Mouse (Mus musculus) monocyte, adult 5-6 weeks (primary cell): ENCODE results near the gene Rap1gap. TPM values are rescaled to one million over a fixed set of nuclear protein-coding genes. Genes with fewer than 3 reads are reported as not detected.

Experiments used
- ATAC-seq: fragments of 153-309, 156-312 bp; replicated peaks from 2 replicates; pipeline ENCODE4 v1.8.0; 2017; ENCODE audit warnings: mild to moderate bottlenecking; ENCODE audit not compliant: low TSS enrichment, insufficient number of reproducible peaks, severe bottlenecking, poor library complexity, low FRiP score
- total RNA-seq: library from RNA; stranded (forward); fragments of 200-1000, 200-491, 200-594 nt; gene quantifications from 3 replicates; pipeline ENCODE4 v1.2.3, GENCODE M21; 2017

Rap1gap gene
- total RNA-seq, 1 experiment from 2014 or later = 2.3 TPM

GRCm38 (mm10) chr4:137752471-137752870 is 87.9 kb downstream of the Rap1gap start:
- no peak for ATAC-seq

DNA sequence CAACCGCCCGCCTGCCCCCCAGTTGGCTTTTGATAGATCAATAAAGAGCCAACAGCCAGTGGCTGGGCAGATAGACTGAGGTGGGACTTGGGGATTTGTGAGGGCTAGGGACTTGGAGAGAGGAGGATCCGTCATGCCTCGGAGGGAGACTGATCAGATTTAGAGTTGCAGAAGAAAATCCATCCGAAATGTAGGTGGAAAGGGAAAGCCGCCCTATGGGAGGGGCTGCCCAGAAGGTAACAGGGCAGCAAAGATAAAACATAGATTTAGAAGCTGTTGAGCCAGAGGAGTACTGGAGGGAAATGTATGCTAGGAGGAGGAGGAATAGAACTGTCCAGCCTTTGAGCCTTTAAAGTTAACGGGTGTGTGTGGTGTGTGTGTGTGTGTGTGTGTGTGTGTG is 88.7 kb downstream of the Rap1gap start:
- ATAC-seq = no peak

DNA sequence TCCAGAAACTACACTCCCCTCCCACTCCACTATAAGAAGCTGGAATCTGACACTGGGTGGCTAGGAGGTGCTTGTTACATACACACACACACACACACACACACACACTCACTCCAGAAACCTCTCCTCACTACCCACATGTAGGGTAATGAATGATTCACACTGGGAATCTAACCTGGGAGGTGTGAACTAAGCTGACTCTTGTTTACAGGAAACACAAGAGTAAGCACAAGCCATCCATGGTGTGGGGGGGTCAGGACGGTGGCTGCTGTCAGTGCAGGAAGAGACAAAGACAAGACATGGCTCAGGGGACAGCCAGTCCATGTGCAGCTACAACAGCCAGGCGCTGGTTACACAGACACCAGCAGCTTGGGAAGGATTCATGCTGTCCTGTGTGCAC is 89.9 kb downstream of the Rap1gap start:
- no peak for ATAC-seq

DNA sequence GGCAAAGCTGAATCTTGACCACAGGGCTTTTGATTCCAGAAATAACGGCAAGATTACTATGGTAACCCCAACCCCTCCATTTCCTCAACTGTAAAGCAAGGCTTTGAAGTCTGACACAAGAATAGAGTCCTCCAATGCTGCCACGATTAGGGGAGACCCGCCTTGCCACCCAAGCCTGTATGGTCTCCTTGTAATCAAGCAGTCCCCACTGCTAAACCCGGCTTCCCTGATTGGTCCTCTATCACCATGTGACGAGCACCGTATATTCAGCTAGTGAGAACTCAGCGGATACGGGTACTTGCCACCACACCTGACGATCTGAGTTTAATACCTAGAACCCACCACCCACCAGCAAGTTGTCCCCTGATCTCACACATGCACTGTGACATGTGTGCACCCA is 98.4 kb downstream of the Rap1gap start:
- ATAC-seq = no peak

DNA sequence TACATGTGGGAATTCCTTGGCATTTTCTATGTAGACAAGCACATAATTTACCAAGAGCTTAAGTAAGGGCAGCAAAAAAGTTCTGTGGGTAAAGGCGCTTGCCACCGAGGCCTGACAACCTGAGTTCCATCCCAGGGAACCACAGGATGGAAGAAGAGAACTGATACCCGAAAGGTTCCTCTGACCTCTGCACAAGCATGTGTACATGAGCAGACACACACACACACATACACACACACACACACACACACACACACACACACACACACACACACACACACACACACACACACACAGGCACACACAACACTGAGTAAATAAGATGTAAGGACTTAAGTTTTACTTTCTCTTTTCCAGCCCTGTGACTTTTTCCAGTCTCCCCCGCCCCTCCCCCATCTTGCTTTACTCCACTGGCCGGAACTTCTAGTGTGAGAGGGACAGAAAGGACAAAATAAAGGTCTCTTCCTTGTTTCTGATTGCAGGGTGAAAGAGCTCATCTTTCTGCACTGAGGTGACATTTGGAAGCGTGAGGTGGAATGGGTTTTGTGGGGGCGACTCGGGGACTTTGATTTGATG is 99.5 kb downstream of the Rap1gap start:
- no peak for ATAC-seq

GRCm38 (mm10) chr4:137764621-137765020 is 100.1 kb downstream of the Rap1gap start:
- ATAC-seq = no peak

DNA sequence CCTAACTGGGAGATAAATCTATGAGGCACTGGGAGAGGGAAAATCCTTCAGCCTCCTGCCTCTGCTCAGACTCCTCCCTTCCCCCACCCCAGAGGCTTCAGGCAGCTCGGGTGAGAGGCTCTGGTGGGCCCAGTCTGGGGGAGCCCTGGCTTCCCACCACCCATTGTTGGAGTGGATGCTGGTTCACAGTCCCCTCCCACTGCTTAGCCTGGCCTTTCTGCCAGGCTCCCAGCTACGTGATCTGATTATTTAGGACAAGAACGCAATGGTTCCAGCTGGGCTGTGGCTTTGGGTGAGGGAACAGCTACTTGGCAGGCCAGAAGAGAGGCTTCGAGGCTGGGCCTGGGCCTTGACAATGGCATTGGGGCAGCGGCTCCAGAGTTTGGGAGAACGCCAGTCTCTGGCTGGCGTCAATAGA is 101.0 kb downstream of the Rap1gap start:
- ATAC-seq = no peak

DNA sequence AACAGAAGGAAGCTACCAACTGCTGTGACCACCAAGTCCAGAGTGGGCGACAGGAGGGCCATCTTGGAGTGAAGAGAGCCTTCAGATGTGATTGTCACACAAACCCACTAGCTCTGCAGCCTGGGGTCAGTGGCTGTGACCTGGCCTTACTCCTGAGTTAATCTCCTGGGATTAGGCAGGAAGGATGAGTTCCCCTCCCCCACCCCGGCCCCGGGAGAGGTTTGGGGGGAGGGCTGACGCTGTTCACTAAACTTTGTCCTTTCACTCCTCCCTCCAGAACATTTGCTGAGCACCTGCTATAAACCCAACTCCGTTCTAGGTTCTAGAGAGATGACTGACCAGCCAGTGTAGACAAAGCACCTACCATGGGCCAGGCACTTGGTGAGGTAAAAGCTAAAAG is 101.8 kb downstream of the Rap1gap start:
- no peak for ATAC-seq

DNA sequence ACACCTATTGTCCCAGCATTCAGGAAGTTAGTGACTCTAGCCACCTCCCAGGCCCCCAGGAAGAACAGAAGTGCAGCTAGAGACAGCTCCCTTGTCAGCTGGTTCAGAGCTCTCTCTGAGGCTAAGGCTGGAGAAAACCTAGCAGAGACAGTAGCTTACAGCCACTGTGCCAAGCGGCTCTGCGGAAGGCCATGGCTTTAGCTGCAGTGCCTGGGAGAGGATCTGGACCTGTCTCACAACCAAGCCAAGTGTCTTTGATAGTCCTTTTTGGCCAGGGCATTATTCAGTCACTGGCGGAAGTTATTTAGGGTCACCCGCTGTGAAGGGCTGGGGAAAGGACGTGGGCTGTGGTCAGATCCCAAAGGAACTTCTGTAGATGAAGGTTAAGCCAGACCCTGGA is 103.9 kb downstream of the Rap1gap start:
- no peak for ATAC-seq

- no peak for ATAC-seq
Observed at GRCm38 (mm10) chr4:137768831-137769230, 104.3 kb downstream of the Rap1gap start.

- no peak for ATAC-seq
Observed at GRCm38 (mm10) chr4:137769635-137770034, 105.1 kb downstream of the Rap1gap start.

- no peak for ATAC-seq
Observed at GRCm38 (mm10) chr4:137770901-137771612, 106.5 kb downstream of the Rap1gap start.

- no peak for ATAC-seq
Observed at GRCm38 (mm10) chr4:137771749-137772148, 107.2 kb downstream of the Rap1gap start.

DNA sequence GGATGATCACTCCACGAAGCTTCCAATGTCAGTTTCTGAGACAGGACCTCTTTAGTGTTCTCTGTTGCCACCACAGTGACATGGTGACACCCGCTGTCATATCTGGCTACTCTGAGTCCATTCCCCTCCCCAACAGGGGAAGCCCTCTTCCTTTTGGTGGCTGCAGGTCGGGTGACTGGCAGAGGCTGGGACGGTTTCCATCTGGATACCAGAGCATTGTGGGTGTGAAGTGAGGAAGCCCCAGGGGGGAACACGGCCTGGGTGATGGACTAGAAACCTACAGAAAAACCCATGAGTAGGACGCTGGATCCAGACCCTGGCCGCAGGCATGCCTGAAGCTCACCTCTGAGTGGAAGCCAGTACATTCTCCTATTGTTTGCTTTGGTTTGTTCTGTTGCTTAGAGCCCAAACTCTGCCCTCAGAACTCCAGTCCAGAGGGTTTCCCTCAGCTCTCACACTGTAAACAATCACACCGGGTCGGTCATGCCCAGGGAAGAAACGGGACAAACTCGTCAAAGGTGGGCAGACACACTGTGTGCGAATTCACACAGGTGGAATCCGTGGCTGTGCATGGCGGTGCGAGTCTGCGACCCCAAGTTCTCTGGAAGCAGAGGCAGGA is 108.0 kb downstream of the Rap1gap start:
- ATAC-seq = no peak

DNA sequence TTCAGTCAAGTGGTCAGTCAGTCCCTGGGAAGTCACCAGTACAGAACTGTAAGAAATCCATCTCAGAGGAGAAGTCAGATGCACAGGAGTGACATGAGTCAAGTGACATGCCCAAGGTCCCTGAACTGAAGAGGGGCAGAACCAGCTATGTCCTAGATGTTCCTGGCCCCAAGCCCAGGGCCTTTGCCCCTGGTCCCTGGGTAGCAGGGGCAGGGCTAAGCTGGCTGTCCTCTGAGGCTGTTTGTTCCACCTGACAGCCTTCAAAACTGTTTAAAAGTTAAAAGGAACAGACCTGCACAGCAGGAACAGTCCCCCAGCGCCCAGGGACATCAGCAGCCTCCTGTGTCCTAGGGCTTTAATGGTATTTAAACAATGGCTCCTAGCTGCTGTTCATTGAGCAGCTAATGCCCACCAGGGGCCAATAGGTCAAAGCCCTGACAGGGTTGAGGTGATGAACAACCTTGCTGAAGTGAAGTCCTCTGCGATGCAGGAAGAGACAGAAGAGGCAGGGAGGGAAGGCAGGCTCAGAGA is 108.9 kb downstream of the Rap1gap start:
- ATAC-seq = no peak

- no peak for ATAC-seq
Observed at GRCm38 (mm10) chr4:137774013-137774412, 109.5 kb downstream of the Rap1gap start.

DNA sequence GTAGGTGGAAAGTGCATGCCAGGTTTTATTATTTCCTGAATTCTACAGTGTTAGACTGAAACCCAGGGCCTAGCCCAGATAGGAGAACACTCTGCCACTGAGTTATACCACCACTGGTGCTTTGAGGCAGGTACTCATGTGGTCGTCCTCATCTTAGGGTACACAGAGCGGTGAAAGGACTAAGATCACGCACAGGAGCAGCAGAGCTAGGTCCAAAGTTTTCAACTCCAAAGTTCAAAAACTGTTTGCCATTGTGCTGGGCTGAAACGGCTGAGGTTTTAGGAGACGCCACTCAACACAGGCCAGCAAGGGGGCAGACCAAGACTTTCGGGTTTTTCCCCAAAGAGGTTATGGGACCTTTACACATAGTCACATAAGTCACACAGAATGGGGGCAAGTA is 110.0 kb downstream of the Rap1gap start:
- no peak for ATAC-seq

GRCm38 (mm10) chr4:137777866-137778265 is 113.3 kb downstream of the Rap1gap start:
- no peak for ATAC-seq

DNA sequence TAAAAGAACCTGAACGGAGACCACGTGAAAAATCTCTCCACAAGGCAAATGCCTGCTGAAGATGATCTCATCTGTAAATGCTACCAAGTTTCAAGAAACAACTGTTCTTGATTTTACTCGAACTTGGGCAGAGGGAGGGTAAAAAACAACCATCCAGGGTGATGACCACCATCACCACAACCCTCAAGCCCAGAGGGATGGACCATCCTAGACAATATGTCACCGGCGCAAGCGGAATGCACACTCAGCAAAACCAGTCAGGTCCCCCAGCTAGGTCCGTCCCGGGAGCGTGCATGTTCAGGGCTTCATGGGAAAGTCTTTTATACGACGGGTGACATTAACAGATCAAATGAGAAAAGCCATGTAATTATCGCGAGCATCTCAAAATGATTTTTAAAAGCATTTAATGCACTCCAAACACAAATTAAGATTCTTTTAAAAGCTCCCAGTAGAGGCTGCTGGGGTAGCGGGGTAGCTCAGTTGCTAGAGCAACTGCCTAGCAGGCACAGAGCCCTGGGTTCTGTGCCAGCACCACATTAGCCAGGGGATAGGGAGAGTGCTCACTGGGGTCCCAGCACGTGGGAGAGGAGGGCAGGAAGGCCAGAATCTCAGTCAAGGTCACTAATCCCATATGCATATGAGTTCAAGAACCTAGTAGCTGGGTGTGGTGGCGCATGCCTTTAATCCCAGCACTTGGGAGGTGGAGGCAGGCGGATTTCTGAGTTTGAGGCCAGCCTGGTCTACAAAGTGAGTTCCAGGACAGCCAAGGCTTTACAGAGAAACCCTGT is 114.1 kb downstream of the Rap1gap start:
- ATAC-seq = no peak
